Mouse (Mus musculus): ENCODE data around the gene Bmpr1b.

The Bmpr1b gene

GRCm38 (mm10) chr3:142048493-142048892 is 120.7 kb downstream of the Bmpr1b start:
- in situ Hi-C loops (cut with MboI; ENCODE audit: unreplicated experiment in 2 of 2) = loop anchor here in 1 of 2 experiments (25.0 kb wide), 1 partner anchor 414 kb away; no protein-coding TSS in a partner anchor

GRCm38 (mm10) chr3:142043463-142043862 is 125.8 kb downstream of the Bmpr1b start:
- in situ Hi-C loops (cut with MboI; ENCODE audit: unreplicated experiment in 2 of 2) = loop anchor here in 1 of 2 experiments (25.0 kb wide), 1 partner anchor 419 kb away; no protein-coding TSS in a partner anchor

- in situ Hi-C loops (cut with MboI; ENCODE audit: unreplicated experiment in 2 of 2) = loop anchor here in 1 of 2 experiments (25.0 kb wide), 1 partner anchor 419 kb away; no protein-coding TSS in a partner anchor
Measured at GRCm38 (mm10) chr3:142043006-142043405, 126.2 kb downstream of the Bmpr1b start.

- in situ Hi-C loops (cut with MboI; ENCODE audit: unreplicated experiment in 2 of 2) = loop anchor here in 1 of 2 experiments (25.0 kb wide), 1 partner anchor 422 kb away; no protein-coding TSS in a partner anchor
Measured at GRCm38 (mm10) chr3:142040345-142040744, 128.9 kb downstream of the Bmpr1b start.

- in situ Hi-C loops (cut with MboI; ENCODE audit: unreplicated experiment in 2 of 2) = loop anchor here in 1 of 2 experiments (25.0 kb wide), 1 partner anchor 428 kb away; no protein-coding TSS in a partner anchor
Measured at GRCm38 (mm10) chr3:142034160-142034559, 135.1 kb downstream of the Bmpr1b start.

- in situ Hi-C loops (cut with MboI; ENCODE audit: unreplicated experiment in 2 of 2) = no loop called here
Measured at GRCm38 (mm10) chr3:142019716-142020115, 149.5 kb downstream of the Bmpr1b start.

- in situ Hi-C loops (cut with MboI; ENCODE audit: unreplicated experiment in 2 of 2) = no loop called here
Measured at GRCm38 (mm10) chr3:141984548-141984947, 184.7 kb downstream of the Bmpr1b start.

GRCm38 (mm10) chr3:141981613-141982432 is 187.4 kb downstream of the Bmpr1b start:
- in situ Hi-C loops (cut with MboI; ENCODE audit: unreplicated experiment in 2 of 2) = no loop called here

GRCm38 (mm10) chr3:141966244-141966643 is 203.0 kb downstream of the Bmpr1b start:
- in situ Hi-C loops (cut with MboI; ENCODE audit: unreplicated experiment in 2 of 2) = no loop called here

GRCm38 (mm10) chr3:141952931-141953330 is 216.3 kb downstream of the Bmpr1b start:
- in situ Hi-C loops (cut with MboI; ENCODE audit: unreplicated experiment in 2 of 2) = no loop called here

GRCm38 (mm10) chr3:141950642-141951041 is 218.6 kb downstream of the Bmpr1b start:
- in situ Hi-C loops (cut with MboI; ENCODE audit: unreplicated experiment in 2 of 2) = no loop called here

- in situ Hi-C loops (cut with MboI; ENCODE audit: unreplicated experiment in 2 of 2) = no loop called here
Measured at GRCm38 (mm10) chr3:141948506-141948905, 220.7 kb downstream of the Bmpr1b start.

- in situ Hi-C loops (cut with MboI; ENCODE audit: unreplicated experiment in 2 of 2) = no loop called here
Measured at GRCm38 (mm10) chr3:141948096-141948495, 221.1 kb downstream of the Bmpr1b start.

- in situ Hi-C loops (cut with MboI; ENCODE audit: unreplicated experiment in 2 of 2) = no loop called here
Measured at GRCm38 (mm10) chr3:141946846-141947245, 222.4 kb downstream of the Bmpr1b start.

- in situ Hi-C loops (cut with MboI; ENCODE audit: unreplicated experiment in 2 of 2) = no loop called here
Measured at GRCm38 (mm10) chr3:141943317-141943742, 225.9 kb downstream of the Bmpr1b start.

- in situ Hi-C loops (cut with MboI; ENCODE audit: unreplicated experiment in 2 of 2) = no loop called here
Measured at GRCm38 (mm10) chr3:141940207-141940606, 229.0 kb downstream of the Bmpr1b start.

GRCm38 (mm10) chr3:141936594-141937272 is 232.5 kb downstream of the Bmpr1b start:
- in situ Hi-C loops (cut with MboI; ENCODE audit: unreplicated experiment in 2 of 2) = no loop called here

- in situ Hi-C loops (cut with MboI; ENCODE audit: unreplicated experiment in 2 of 2) = no loop called here
Measured at GRCm38 (mm10) chr3:141932956-141933355, 236.3 kb downstream of the Bmpr1b start.

- in situ Hi-C loops (cut with MboI; ENCODE audit: unreplicated experiment in 2 of 2) = no loop called here
Measured at GRCm38 (mm10) chr3:141931372-141932092, 237.7 kb downstream of the Bmpr1b start.

- in situ Hi-C loops (cut with MboI; ENCODE audit: unreplicated experiment in 2 of 2) = no loop called here
Measured at GRCm38 (mm10) chr3:141923442-141923841, 245.8 kb downstream of the Bmpr1b start.

GRCm38 (mm10) chr3:141921161-141921560 is 248.1 kb downstream of the Bmpr1b start:
- in situ Hi-C loops (cut with MboI; ENCODE audit: unreplicated experiment in 2 of 2) = no loop called here
